Mouse (Mus musculus): Measurements from ENCODE around the gene Cnot11.

Gene Cnot11

DNA sequence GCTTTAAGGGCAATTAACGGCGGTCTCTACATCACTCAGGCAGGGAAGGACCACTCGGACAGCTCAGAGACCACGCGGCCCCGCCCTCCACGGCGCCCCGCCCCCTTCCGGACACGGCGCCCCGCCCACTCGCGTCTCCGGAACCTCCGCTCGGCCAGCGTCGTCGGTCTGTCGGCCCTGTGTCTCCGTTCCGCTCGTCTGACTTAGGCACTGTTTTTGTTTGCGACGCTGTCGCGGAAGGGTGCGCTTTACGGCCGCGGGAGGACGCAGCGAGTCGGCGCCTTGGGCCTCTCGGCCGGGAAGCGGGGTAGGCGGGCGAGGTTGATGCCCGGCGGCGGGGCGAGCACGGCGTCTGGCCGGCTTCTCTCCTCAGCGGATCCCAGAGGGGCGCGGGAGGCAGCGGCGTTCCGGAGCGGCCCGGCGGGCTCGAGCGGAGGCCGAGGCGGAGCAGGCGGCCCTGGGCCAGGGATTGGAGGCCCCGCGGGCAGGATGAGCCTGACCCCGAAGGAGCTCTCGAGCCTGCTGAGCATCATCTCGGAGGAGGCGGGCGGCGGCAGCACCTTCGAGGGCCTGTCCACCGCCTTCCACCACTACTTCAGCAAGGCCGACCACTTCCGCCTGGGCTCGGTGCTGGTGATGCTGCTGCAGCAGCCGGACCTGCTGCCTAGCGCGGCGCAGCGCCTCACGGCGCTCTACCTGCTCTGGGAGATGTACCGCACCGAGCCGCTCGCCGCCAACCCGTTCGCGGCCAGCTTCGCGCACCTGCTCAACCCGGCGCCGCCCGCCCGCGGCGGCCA, 921 bp downstream of the Cnot11 start:
- peak; percentile 98 for DNase-seq (ENCODE audit: low spot score)

DNA sequence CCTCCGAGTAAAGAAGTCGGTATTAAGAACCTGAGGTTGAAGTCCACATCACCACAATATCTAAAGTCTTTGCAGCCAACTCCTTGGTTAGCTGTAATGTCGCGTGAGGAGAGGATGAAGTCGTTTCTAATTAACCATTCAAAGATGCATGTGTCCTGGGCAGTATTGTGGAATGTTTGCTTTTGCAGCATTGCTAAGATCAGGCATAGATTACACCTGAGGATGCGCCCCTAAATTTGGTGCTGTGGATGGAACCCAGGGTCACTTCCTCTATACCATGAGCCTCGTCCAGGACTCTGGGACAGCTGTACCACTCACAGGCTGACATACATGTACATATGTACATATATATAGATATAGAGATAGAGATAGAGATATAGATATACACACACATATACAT, 1.9 kb downstream of the Cnot11 start:
- DNase-seq (ENCODE audit: low spot score) = no peak

GRCm38 (mm10) chr1:39537631-39538380, 3.0 kb downstream of the Cnot11 start:
- no peak for DNase-seq (ENCODE audit: low spot score)

GRCm38 (mm10) chr1:39540592-39540991, 5.8 kb downstream of the Cnot11 start:
- no peak for DNase-seq (ENCODE audit: low spot score)

GRCm38 (mm10) chr1:39545589-39545988, 10.8 kb downstream of the Cnot11 start:
- DNase-seq (ENCODE audit: low spot score) = no peak

GRCm38 (mm10) chr1:39546160-39546866, 11.5 kb downstream of the Cnot11 start:
- no peak for DNase-seq (ENCODE audit: low spot score)

- DNase-seq (ENCODE audit: low spot score) = peak; percentile 23
Measured at GRCm38 (mm10) chr1:39547238-39547637, 12.4 kb downstream of the Cnot11 start.

DNA sequence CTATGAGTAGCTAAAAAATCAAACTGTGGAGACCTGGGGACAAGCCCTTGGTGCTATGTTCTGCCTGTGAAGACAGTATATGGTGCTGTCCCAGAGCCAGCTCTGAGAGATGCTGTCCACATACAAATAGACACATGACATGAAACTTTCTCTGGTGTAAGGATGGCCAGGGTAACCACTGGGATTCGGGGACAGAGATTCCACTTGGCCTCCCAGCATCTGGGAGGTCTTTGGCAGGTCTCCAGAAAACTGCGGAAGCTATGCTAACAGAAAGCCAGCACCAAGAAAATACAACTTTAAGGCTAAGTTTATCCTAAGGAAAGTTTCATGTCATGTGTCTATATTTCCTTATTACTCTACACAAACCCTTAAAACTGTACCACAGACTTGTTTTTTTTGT, 15.0 kb downstream of the Cnot11 start:
- DNase-seq (ENCODE audit: low spot score) = no peak

- DNase-seq (ENCODE audit: low spot score) = peak; percentile 31
Measured at GRCm38 (mm10) chr1:39555556-39556415, 21.0 kb downstream of the Cnot11 start.

DNA sequence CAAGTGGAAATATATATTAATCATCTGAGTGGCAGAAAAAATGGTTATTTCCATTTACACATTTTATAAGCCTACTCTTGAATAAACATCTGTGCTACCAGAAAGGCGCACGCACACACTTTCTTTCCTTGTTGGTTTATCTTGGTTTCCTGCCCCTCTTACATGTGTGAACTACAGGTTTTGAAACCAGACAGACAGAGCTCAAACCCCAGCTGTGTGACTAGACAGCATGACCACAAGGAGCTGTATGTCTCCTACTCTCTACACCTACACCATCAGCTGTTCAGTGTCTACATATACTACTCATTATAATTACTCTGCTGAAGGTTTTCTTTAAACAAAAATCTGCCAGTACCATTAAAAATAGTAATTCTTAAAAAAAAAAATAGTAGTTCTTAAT, 24.2 kb downstream of the Cnot11 start:
- DNase-seq (ENCODE audit: low spot score) = no peak

DNA sequence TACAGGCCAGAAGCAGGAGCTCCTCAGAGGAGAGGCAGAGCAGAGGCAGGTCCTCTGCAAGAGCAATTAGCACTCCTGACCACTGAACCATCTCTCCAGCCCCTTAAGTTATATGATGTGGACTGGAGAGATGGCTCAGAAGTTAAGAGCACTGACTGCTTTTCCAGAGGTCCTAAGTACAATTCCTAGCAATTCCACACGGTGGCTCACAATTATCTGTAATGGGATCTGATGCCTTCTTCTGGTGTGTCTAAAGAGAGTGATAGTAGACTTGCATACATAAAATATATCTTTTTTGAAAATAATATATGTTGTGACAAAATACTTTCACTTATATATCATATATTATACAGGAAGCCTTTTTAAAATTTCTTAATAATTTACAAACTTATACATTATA, 27.1 kb downstream of the Cnot11 start:
- no peak for DNase-seq (ENCODE audit: low spot score)

DNA sequence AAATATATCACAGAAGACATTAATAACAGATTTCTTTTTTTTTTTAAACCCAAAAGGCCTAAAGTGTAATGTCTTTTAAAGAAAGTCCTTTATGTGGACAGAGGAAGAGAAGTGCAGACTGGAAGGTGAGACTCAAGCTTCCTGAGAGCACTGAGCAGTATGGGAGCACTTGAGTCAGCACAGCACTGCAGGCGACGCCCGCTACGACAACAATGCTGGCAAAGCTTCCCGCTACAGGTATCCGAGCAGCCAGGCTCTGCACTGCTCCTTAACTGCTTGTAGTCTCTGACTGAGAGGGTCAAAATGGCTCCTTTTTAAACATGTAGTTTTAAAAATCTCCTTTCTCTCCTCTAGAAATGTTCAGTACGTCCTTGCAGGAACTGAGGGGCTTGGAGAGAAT, 28.4 kb downstream of the Cnot11 start:
- DNase-seq (ENCODE audit: low spot score) = no peak

GRCm38 (mm10) chr1:39564603-39565002, 29.8 kb downstream of the Cnot11 start:
- DNase-seq (ENCODE audit: low spot score) = peak; percentile 27

- DNase-seq (ENCODE audit: low spot score) = no peak
Measured at GRCm38 (mm10) chr1:39568079-39568478, 33.3 kb downstream of the Cnot11 start.

DNA sequence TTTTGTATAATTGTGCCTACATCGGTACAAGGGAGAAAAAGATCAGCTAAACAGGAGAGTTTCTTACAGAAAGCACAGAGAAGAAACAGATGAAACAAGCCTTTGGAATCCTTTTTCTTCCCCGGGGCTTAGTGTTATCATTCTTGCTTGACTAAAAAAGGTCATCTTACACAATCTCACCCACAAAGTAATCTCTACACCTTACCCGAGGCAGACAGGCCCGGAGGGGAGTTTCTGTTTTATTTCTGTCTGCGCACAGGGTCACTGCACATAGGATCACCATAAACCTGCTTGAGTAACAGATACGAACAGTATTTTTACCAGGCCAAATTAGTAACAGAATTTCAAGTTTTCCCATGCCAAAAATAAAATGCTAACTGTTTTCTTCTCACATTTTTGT, 36.9 kb downstream of the Cnot11 start:
- DNase-seq (ENCODE audit: low spot score) = no peak

DNA sequence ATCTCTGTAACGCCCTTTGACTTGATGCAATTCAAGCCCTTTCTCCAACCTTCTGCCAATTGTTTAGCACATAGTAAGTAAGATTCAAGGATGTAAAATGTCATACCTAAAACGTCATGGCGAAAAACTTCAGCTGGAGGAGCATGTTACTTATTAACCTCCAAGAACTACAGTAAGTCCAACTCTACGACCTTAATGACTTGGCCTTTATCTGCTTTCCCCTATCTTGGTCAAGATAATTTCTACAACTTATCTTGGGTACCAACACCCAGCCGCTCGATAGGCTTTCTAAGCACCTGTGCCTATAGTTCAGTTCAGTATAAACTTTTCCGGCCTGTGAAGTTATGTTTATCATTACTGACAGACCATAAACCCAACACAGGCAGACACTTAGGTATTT, 39.1 kb downstream of the Cnot11 start:
- no peak for DNase-seq (ENCODE audit: low spot score)

- peak; percentile 26 for DNase-seq (ENCODE audit: low spot score)
Measured at GRCm38 (mm10) chr1:39575778-39576375, 41.1 kb downstream of the Cnot11 start.

- peak; percentile 66 for DNase-seq (ENCODE audit: low spot score)
Measured at GRCm38 (mm10) chr1:39576431-39577243, 41.8 kb downstream of the Cnot11 start.

DNA sequence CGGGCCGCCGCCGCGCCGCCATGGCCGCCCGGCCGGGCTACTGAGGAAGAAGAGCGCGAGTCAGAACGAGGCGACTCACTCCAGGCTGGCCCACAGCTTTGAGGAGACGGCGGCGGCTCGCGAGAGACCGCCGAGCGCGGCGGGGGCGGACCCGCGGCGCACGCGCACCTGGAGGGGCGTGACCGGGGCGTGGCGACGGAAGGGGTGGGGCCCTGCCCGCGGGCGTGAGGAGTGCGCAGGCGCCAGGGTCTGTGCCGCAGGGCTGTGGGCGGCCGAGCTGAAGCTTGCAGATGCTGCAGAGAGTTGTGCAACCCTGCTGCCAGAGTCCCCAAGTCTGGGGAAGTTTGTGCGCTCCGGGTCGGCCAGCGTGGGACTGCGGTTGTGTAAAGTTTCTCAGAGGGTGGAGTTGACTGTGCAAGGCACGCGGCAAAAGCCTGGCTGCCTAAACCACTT, 42.5 kb downstream of the Cnot11 start, which contains the start of gene Rnf149:
Gene Rnf149, minus strand, starts transcription at position 153 of the 453 bp plus-strand sequence.
- peak; percentile 93 for DNase-seq (ENCODE audit: low spot score)

- no peak for DNase-seq (ENCODE audit: low spot score)
Measured at GRCm38 (mm10) chr1:39578446-39578845, 43.7 kb downstream of the Cnot11 start.
